Mouse (Mus musculus) embryonic facial prominence, embryonic 11.5 days (tissue): ENCODE results near the gene 1810013L24Rik. TPM values are rescaled to one million over a fixed set of nuclear protein-coding genes. Genes with fewer than 3 reads are reported as not detected.

Source experiments
- ATAC-seq: fragments of 200-750 bp; cut with Nextera tagmentation; replicated peaks from 2 replicates; pipeline ENCODE4 v1.8.0; 2017; ENCODE audit warnings: low read depth; ENCODE audit not compliant: insufficient number of reproducible peaks, low FRiP score, low TSS enrichment
- DNase-seq: peaks from one replicate; pipeline ENCODE4 v3.0.0-alpha.2; 2015; ENCODE audit warnings: low spot score
- H3K27ac ChIP-seq: fragments of 300-500 bp; sonication (generic); replicated peaks from 2 replicates; pipeline ENCODE4 v1.5.1; 2014; ENCODE audit warnings: mild to moderate bottlenecking, low read depth, low read length, control low read depth
- H3K27me3 ChIP-seq: fragments of 300-500 bp; sonication (generic); 2 replicates; pipeline ENCODE4 v1.6.1; 2014; ENCODE audit warnings: mild to moderate bottlenecking, low read length, moderate library complexity, mixed read lengths; ENCODE audit not compliant: control insufficient read depth, insufficient read depth
- H3K36me3 ChIP-seq: fragments of 300-500 bp; sonication (generic); replicated peaks from 2 replicates; pipeline ENCODE4 v1.6.1; 2014; ENCODE audit warnings: low read depth, mild to moderate bottlenecking, low read length, moderate library complexity, mixed read lengths; ENCODE audit not compliant: control insufficient read depth, insufficient read depth
- H3K4me1 ChIP-seq: fragments of 300-500 bp; sonication (generic); 2 replicates; pipeline ENCODE4 v1.6.1; 2014; ENCODE audit warnings: low read length, mixed read lengths; ENCODE audit not compliant: control insufficient read depth, insufficient read depth
- H3K4me2 ChIP-seq: fragments of 300-500 bp; sonication (generic); 2 replicates; pipeline ENCODE4 v1.6.1; 2014; ENCODE audit warnings: low read depth, mild to moderate bottlenecking, control low read depth, low read length, moderate library complexity
- H3K4me3 ChIP-seq: fragments of 300-500 bp; sonication (generic); 2 replicates; pipeline ENCODE4 v1.5.1; 2014; ENCODE audit warnings: low read depth, low read length, control low read depth
- H3K9ac ChIP-seq: fragments of 300-500 bp; sonication (generic); replicated peaks from 2 replicates; pipeline ENCODE4 v1.6.1; 2014; ENCODE audit warnings: mild to moderate bottlenecking, control low read depth, low read length
- H3K9me3 ChIP-seq: fragments of 300-500 bp; sonication (generic); replicated peaks from 2 replicates; pipeline ENCODE4 v1.6.1; 2016; ENCODE audit warnings: mild to moderate bottlenecking, low read length, inconsistent platforms, mixed read lengths; ENCODE audit not compliant: control insufficient read depth
- WGBS: fragments of 180-500 bp; shearing (Covaris S2); extraction: QIAGEN DNeasy Blood & Tissue Kit; methylation state at CpG from one replicate; pipeline ENCODE4 v1.1.7; 2014; 5-methylcytosine and 5-hydroxymethylcytosine counted together
- polyA plus RNA-seq: library from polyadenylated mRNA; unstranded; fragments of >200 nt; fragmentation: Nextera tagmentation; extraction: Ambion mirVana; gene quantifications from 2 replicates; pipeline ENCODE4 v1.2.1, GENCODE M21; 2014

Gene 1810013L24Rik
- polyA plus RNA-seq, 1 experiment from 2014 or later = 17.3 TPM

DNA sequence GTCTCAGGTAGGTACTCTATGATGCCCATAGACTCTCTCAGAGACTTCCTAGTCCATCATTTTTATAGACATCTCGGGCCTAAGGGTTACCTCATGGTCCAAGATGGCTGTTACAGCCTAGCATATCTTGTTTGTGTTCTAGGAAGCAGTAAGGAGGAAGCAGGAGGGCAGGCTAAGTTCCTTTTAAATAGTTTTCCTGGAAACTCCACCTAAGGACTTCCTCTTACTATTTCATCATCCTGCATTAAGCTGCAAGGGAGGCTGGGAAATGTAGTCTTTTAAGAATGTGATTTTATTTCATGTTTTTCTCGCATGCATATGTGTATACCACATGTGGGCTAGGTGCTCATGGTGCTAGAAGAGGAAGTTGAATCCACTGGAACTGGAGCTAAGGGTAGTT is 6.2 kb upstream of the 1810013L24Rik start:
- H3K9me3 ChIP-seq = no peaks in the 10 kb centered on the region
- no peak overlapping the region for H3K27ac ChIP-seq
- H3K36me3 ChIP-seq = no peaks in the 10 kb centered on the region
- H3K9ac ChIP-seq = no peak overlapping the region
- DNase-seq (peak; percentile 16), ATAC-seq (no peak)
- no peak overlapping the region for H3K4me2 ChIP-seq
- no peak overlapping the region for H3K4me3 ChIP-seq
- H3K4me1 ChIP-seq = no peaks in the 10 kb centered on the region
- no peaks in the 10 kb centered on the region for H3K27me3 ChIP-seq
- 80% methylated on average over 2 of the region's 2 CpGs for WGBS

- DNase-seq (no peak), ATAC-seq (no peak)
- Histone ChIP-seq H3K4me1 (no peaks in the 10 kb centered on the region), H3K27me3 (no peaks in the 10 kb centered on the region), H3K27ac (no peak overlapping the region), H3K4me3 (no peak overlapping the region), H3K4me2 (no peak overlapping the region), H3K9ac (no peak overlapping the region), H3K9me3 (no peaks in the 10 kb centered on the region), H3K36me3 (no peaks in the 10 kb centered on the region)
- 94% methylated on average over 7 of the region's 7 CpGs for WGBS
These were observed 2.5 kb upstream of the 1810013L24Rik start for GRCm38 (mm10) chr16:8827366-8827765.

- Histone ChIP-seq H3K27me3 (no peaks in the 10 kb centered on the region), H3K9me3 (no peaks in the 10 kb centered on the region), H3K4me1 (no peaks in the 10 kb centered on the region), H3K4me3 (peak overlapping the region; percentile 99), H3K9ac (peak overlapping the region; percentile 59), H3K36me3 (no peaks in the 10 kb centered on the region), H3K4me2 (peak overlapping the region; percentile 76), H3K27ac (peak overlapping the region; percentile 57; the same call in 1 of the 2 replicates)
- peak; percentile 19 for ATAC-seq
- 12% methylated on average over 33 of the region's 33 CpGs for WGBS
- DNase-seq = no peak
These were observed 1.0 kb upstream of the 1810013L24Rik start for GRCm38 (mm10) chr16:8828636-8829563.

DNA sequence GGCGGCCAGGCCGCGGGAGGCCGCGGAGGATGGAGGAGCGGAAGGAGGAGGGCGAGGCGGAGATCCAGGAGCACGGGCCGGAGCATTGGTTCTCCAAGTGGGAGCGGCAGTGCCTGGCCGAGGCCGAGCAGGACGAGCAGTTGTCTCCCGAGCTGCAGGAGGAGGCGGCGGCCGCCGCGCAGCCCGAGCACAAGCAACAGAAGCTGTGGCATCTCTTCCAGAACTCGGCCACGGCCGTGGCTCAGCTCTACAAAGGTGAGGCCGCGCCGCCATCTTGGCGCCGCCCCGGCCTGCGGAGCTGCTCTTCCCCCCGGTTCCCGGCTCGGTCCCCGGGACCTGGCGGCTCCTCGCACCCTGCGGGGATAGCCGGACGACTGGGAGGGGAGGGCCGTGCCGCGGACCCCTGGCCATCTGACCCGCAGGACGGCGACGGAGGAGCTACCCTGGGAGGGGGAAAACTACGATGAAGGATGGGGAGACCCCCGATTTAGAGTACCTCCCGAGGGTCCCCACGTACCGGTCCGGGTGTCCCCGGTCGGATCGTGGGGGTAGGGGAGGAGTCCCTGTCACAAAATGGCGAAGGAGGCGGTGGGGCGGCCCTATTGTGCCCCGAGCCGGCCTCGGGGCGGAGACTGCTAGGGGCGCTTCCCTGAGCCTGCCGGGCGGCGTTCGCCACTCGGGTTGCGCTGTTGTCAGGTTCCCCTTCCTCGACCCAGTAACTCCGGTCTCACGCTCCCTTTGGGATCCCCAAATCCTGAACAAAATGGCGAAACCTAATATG is 721 bp downstream of the 1810013L24Rik start:
- H3K27me3 ChIP-seq = no peaks in the 10 kb centered on the region
- DNase-seq (peak; percentile 60), ATAC-seq (peak; percentile 5)
- no peaks in the 10 kb centered on the region for H3K9me3 ChIP-seq
- no peaks in the 10 kb centered on the region for H3K4me1 ChIP-seq
- H3K4me2 ChIP-seq = peak overlapping the region; percentile 75
- H3K9ac ChIP-seq = peak overlapping the region; percentile 99
- no peaks in the 10 kb centered on the region for H3K36me3 ChIP-seq
- WGBS = 0% methylated on average over 70 of the region's 74 CpGs
- peak overlapping the region; percentile 93 for H3K27ac ChIP-seq
- H3K4me3 ChIP-seq = peak overlapping the region; percentile 99

DNA sequence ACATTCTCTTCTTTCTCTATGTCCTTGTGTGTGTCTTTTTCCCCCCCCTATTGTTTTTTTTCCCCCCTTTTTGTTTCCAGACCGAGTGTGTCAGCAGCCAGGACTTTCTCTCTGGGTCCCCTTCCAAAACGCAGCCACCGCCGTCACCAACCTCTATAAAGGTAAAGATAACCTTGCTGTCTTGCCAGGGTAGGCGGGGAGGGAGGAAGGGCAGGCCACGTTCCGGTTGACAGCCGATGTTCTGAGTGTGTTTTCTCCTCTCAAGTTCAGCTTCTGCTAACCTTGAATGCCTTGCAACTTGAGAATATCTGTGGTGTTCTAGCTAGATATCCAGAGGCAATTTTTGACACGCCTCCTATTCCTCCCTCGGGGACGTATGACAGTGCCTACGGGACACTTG is 1.3 kb downstream of the 1810013L24Rik start:
- no peak for DNase-seq
- Histone ChIP-seq H3K9me3 (no peaks in the 10 kb centered on the region), H3K27me3 (no peaks in the 10 kb centered on the region), H3K4me1 (no peaks in the 10 kb centered on the region), H3K9ac (peak overlapping the region; percentile 99), H3K36me3 (no peaks in the 10 kb centered on the region), H3K4me2 (peak overlapping the region; percentile 75), H3K27ac (no peak overlapping the region), H3K4me3 (peak overlapping the region; percentile 99)
- ATAC-seq = no peak
- WGBS = 2% methylated on average over 12 of the region's 12 CpGs

DNA sequence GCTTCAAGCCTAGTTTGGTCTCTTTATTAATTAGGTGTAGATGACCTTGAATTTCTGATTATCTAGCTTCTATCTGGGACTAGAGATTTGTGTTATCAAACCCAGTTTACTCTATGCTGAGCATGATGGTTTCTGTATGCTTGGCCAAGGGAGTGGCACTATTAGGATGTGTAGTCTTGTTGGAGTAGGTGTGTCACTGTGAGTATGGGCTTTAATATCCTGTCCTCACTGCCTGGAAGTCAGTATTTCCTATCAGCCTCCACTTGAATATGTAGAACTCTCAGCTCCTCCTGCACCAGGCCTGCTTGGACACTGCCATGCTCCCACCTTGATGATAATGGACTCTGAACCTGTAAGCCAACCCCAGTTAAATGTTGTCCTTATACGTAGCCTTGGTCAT is 7.0 kb downstream of the 1810013L24Rik start:
- no peak for ATAC-seq
- Histone ChIP-seq H3K4me3 (no peak overlapping the region), H3K27ac (no peak overlapping the region), H3K9me3 (no peaks in the 10 kb centered on the region), H3K36me3 (no peaks in the 10 kb centered on the region; the same call in 1 of the 2 replicates), H3K9ac (no peak overlapping the region), H3K4me2 (no peak overlapping the region), H3K27me3 (no peaks in the 10 kb centered on the region), H3K4me1 (no peaks in the 10 kb centered on the region)
- DNase-seq = no peak
- 97% methylated on average over 1 of the region's 1 CpGs for WGBS

DNA sequence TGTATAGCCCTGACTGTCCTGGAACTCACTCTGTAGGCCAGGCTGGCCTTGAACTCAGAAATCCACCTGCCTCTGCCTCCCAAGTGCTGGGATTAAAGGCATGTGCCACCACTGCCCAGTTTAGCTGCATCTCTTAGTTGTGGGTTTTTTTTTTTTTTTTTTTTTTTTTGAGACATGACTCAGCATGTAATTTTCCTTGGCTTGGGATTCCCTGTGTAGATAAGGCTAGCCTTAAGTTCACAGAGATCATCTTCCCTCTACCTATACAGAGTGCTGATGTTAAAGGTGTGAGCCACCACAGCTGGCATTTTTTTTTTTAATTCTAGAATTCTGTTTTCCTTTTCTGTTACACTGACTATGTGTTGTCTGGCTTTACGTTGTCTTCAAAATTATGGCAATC is 7.7 kb downstream of the 1810013L24Rik start:
- H3K27me3 ChIP-seq = no peaks in the 10 kb centered on the region
- no peak overlapping the region for H3K27ac ChIP-seq
- H3K36me3 ChIP-seq = no peaks in the 10 kb centered on the region; the same call in 1 of the 2 replicates
- 93% methylated on average over 1 of the region's 1 CpGs for WGBS
- no peaks in the 10 kb centered on the region for H3K4me1 ChIP-seq
- H3K9me3 ChIP-seq = no peaks in the 10 kb centered on the region
- no peak overlapping the region for H3K4me3 ChIP-seq
- no peak overlapping the region for H3K9ac ChIP-seq
- DNase-seq (no peak), ATAC-seq (no peak)
- H3K4me2 ChIP-seq = no peak overlapping the region

- no peaks in the 10 kb centered on the region; the same call in 1 of the 2 replicates for H3K36me3 ChIP-seq
- H3K4me3 ChIP-seq = no peak overlapping the region
- no peak for ATAC-seq
These were observed 9.0 kb downstream of the 1810013L24Rik start for GRCm38 (mm10) chr16:8838921-8839320.

More at GRCm38 (mm10) chr16:8838921-8839320, 9.0 kb downstream of the 1810013L24Rik start:
- Histone ChIP-seq H3K4me1 (no peaks in the 10 kb centered on the region), H3K9ac (no peak overlapping the region), H3K4me2 (no peak overlapping the region), H3K27me3 (no peaks in the 10 kb centered on the region), H3K27ac (no peak overlapping the region), H3K9me3 (no peaks in the 10 kb centered on the region)
- no peak for DNase-seq
